Mouse (Mus musculus): Measurements from ENCODE around the gene Rnd2.

DNA sequence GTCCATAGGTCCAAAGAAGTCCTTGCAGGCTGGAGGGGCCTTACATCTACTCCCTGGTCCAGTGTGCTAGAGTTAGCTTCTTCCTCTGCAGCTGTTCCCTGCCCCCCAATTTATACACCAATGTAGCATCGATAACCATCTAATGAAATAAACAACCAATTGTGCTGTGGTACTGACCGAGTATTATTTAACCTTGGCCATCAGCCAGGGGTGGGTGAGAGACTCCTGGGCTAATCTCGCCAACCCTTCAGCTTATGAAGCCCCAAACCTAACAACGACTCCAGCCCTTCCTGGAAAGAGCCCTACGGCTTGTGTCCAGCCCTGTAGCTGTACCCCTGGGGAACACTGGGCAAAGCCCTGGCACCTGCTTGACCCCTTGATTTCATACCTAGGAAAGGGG lies 9.5 kb downstream of the Rnd2 start:
- TF ChIP-seq CTCF (IDR thresholded peaks at IDR 0.05; ENCODE audit: extremely low read depth, insufficient read length, insufficient replicate concordance, low read depth, low read length) (no peak), POLR2A (IDR thresholded peaks at IDR 0.05; ENCODE audit: low read depth, low read length) (no peak)

Measured in small intestine, adult 2 months (tissue).